Mouse (Mus musculus): ENCODE measurements around the gene Mrgpra9.
"Not testable (repeated sequence)": the region's sequence is repeated elsewhere in the genome, so short reads cannot be mapped to it uniquely, and the experiment has no call there.

Gene Mrgpra9

DNA sequence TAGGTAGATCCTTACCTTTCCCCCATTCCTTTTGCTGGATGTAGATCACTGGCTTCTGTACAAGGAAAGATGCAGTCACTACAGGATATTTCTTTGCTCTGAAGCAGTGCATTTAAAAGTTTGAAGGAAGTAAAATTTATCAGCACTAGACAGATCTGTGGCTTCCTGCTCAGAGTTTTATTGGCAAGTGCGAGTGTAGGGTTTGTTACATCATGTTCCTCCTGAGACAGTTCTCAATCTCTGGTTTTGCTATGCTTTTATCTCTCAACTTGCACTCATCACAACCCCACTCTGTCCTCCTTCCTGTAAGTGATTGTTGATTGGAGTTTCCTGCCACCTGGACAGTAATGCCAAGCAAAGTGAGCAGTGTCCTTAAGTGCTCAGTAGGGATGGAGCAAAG lies at the start of gene Mrgpra9:
Gene Mrgpra9 (minus strand): TSS at position 79 of the 400 bp plus-strand sequence.
- no peak for DNase-seq (ENCODE audit: low spot score)

GRCm38 (mm10) chr7:47299612-47300011 lies 47.0 kb upstream of the Mrgpra9 start:
- DNase-seq (ENCODE audit: low spot score) = not testable (repeated sequence)

GRCm38 (mm10) chr7:47271547-47271946 lies 18.9 kb upstream of the Mrgpra9 start:
- DNase-seq (ENCODE audit: low spot score) = not testable (repeated sequence)

DNA sequence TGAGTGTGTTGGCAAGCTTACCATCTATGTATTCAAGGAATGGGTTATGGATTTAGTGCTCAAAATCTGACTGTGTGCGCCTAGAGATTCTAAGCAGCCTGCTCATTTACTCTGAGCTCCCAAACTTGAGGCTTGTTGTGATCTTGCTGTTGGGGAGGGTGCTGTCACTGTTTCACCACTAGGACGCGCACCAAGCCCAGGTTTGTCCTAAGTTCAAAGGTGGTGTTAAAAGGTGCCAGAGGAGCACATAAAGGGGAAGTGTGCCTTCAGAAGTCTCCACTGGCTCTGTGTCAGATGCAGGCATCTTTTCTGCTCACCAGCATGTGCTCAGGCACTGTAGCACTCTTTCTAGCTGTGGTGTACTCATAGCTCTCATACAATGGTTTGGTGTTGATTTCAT lies 8.0 kb downstream of the Mrgpra9 start:
- DNase-seq (ENCODE audit: low spot score) = no peak

DNA sequence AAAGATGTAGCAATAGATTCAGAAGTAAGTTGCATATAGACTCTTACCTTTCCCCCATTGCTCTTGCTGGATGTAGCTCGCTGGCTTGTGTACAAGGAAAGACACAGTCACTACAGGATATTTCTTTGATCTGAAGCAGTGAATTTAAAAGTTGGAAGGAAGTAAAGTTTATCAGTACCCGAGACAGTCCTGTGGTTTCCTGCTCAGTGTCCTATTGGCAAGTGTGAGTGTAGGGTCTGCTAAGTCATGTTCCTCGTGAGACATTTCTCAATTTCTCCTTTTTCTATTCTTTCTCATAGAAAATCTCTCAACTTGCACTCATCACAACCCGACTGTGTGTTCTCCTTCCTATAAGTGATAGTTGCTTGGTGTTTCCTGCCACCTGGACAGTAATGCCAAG lies 47.8 kb downstream of the Mrgpra9 start, which contains the start of gene Mrgpra6:
Gene Mrgpra6 (minus strand): TSS at position 91 of the 400 bp plus-strand sequence.
- DNase-seq (ENCODE audit: low spot score) = no peak

GRCm38 (mm10) chr7:47195271-47195670 lies 57.4 kb downstream of the Mrgpra9 start:
- no peak for DNase-seq (ENCODE audit: low spot score)
